Mouse (Mus musculus): ENCODE results near the gene Zbtb8b.
"Not testable (repeated sequence)": the region's sequence is repeated elsewhere in the genome, so short reads cannot be mapped to it uniquely, and the experiment has no call there.

Gene Zbtb8b

DNA sequence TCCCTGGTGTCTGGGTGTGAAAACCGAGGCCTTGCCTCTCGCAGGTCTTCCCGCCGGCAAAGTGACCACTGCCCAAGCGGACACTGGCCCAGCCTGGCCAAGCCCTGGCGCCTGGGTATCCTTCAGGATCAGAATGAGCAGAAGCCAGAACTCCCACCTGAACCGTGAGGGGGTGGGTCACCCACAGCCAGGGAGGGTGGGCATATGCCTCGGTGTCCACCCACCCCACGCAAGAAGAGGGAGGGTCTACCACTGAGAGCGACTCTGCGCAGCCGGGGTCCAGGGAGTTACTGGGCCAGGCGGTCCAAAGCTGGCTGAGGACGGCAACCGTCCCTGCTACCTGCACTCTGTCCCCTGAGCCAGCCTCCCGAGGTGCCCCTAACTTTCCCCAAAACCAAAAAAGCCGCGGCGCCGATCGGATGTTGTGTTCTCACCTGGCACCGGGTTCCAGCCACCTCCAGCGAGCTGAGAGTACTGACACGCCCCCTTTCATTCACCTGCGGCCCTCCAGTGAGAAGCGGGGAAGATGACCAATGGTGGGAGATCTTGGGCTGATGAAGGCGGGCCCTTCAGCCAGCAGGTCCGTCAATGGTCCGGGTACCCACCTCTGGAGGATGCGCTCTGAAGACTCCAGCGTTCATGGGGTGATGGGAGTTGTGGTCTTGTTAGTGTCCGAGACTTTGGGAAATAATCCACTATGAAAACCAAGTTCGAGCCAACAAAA, at the start of gene Zbtb8b:
Gene Zbtb8b, minus strand, starts transcription at position 514 of the 724 bp plus-strand sequence.
- DNase-seq (ENCODE audit: extremely low read depth, insufficient read length, low spot score): no peak

- no peak for DNase-seq (ENCODE audit: extremely low read depth, insufficient read length, low spot score)
Observed at GRCm38 (mm10) chr4:129481090-129481489, 40.4 kb upstream of the Zbtb8b start.

DNA sequence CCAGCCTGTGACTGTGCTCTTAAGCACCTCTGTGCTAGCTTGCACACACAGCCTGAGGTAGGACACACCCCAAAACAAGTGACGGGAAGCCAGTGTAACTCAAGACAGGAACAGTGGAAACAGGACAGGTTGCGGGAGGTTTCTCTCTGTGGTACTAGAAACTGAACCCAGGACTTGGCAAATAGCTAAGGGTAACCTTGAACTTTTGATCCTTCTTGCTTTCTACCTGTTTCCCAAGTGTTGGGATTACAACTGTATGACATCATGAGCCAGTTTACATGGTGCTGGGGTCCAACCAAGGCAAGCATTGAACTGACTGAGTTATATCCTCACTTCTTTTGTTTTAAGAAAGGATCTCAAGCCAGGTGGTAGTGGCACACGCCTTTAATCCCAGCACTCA, 39.2 kb upstream of the Zbtb8b start:
- no peak for DNase-seq (ENCODE audit: extremely low read depth, insufficient read length, low spot score)

GRCm38 (mm10) chr4:129476047-129476446, 35.4 kb upstream of the Zbtb8b start:
- no peak for DNase-seq (ENCODE audit: extremely low read depth, insufficient read length, low spot score)

DNA sequence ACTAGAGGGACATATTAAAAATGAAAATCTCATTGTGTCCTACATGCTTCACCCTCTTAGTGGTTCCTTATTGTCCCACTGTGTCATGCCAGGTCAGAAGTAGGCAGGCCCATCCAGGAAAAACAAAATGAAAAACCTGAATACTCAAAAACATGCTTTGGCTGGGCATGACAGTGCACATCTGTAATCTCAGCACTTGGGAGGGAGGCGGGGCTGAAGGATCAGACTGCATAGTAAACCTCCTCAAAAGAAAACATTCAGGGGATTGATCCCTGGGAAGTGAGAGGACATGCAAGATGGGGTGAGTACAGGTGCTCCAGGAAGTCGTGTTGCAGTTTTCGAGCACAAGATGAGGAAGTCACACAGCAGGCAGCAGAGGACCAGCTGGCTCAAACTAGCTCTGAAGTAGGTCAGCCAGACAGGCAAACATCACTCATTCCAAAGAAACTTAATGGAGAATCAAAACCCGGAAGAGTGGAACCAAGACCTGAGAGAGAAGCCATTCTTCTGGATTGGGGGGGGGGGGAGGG, 23.7 kb upstream of the Zbtb8b start:
- DNase-seq (ENCODE audit: extremely low read depth, insufficient read length, low spot score): no peak

GRCm38 (mm10) chr4:129463097-129464059, 22.7 kb upstream of the Zbtb8b start:
- no peak for DNase-seq (ENCODE audit: extremely low read depth, insufficient read length, low spot score)

DNA sequence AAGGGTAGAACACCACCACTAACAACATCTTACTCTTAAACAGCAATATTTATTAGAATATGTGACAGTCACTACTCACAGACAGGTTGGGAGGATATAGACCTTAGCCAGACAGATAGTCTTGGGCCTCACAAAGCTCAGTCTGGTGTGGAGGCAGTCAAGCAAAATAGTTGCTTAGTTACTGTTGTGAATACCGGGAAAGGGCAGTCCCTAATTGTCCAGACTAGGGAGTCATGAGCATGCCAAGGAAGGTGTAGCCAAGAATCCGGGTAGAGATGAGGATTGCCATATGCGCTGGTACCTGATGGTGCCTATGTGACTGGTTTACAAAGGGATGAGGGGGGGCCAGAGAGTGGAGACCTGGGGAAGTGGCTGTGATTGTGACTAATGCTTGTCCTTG, 21.5 kb upstream of the Zbtb8b start:
- DNase-seq (ENCODE audit: extremely low read depth, insufficient read length, low spot score): no peak

DNA sequence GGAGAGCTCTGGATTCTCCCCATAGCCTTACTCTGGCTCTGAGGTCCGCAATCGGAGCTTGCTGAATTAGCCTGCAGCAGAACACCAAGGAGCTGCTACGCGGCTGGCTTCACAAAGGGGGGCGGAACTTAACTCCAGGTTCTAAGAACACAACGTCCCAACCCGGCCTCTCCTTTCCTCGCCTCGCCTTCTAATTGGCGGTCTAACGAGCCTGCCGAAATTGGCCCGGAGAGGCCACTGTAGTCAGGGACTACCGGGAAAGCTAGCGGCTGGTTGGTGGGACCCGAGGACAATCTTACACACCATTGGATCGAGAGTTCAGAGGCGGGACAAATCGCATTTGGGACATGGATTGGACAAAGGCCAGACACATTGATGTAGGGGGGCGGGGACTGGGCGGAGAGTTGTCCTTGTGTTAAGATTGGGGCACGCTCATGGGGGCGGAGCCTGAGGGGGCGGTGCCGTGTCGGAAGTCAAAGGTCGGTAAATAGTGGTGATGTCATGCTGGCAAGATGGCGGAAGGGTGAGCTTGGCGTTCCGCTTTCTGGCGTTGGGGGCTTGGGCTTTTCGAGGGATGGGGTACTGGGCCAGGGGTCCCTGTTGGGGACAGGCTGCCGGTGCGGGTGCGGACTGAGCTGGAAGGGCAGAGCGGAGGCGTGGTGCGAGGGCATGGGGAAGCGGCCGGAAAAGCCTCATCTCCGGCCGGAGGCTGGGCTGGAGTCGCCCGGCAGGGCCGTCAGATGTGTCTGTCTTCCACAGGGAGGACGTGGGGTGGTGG, 20.7 kb upstream of the Zbtb8b start, which contains the start of gene Bsdc1:
Gene Bsdc1, plus strand, starts transcription at position 399 of the 778 bp plus-strand sequence.
- DNase-seq (ENCODE audit: extremely low read depth, insufficient read length, low spot score): peak; percentile 97

GRCm38 (mm10) chr4:129460827-129461182, 20.2 kb upstream of the Zbtb8b start:
- DNase-seq (ENCODE audit: extremely low read depth, insufficient read length, low spot score): no peak

GRCm38 (mm10) chr4:129459726-129460125, 19.1 kb upstream of the Zbtb8b start:
- DNase-seq (ENCODE audit: extremely low read depth, insufficient read length, low spot score): no peak

GRCm38 (mm10) chr4:129457311-129457710, 16.7 kb upstream of the Zbtb8b start:
- not testable (repeated sequence) for DNase-seq (ENCODE audit: extremely low read depth, insufficient read length, low spot score)

- DNase-seq (ENCODE audit: extremely low read depth, insufficient read length, low spot score): no peak
Observed at GRCm38 (mm10) chr4:129456126-129456525, 15.5 kb upstream of the Zbtb8b start.

GRCm38 (mm10) chr4:129455265-129455664, 14.6 kb upstream of the Zbtb8b start:
- DNase-seq (ENCODE audit: extremely low read depth, insufficient read length, low spot score): peak; percentile 42

- DNase-seq (ENCODE audit: extremely low read depth, insufficient read length, low spot score): no peak
Observed at GRCm38 (mm10) chr4:129451471-129452169, 11.0 kb upstream of the Zbtb8b start.

DNA sequence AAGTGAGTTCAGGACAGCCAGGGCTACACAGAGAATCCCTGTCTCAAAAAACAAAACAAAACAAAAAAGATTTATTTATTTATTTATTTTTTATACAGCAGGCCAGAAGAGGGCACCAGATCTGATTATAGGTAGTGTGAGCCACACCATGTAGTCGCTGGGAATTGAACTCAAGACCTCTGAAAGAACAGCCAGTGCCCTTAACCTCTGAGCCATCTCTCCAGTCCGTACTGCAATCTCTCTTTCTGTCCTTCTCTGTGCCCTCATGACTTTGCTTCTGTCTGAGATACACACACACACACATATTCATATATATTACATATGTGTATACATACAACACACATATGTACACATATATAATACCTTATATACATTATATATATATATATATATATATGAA, 10.2 kb upstream of the Zbtb8b start:
- DNase-seq (ENCODE audit: extremely low read depth, insufficient read length, low spot score): no peak

DNA sequence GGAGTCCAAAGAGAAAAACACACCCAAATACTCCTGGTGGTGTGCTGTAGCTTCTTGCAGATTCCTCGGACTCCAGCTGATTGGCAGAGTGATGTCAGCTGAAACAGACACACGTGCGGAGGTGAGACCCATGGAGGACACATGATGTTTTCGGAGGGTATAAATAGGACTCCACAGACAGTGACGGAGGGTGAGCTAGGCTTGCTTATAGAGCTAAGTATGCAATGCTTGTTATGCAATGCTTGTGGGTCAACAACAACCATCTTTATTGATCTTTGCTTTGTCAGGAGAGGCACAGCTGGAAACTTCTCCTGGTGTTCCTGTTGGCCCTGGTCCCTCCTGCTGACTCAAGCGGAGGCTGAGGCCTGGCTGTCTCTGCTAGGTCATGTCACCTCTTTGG, 8.1 kb upstream of the Zbtb8b start:
- DNase-seq (ENCODE audit: extremely low read depth, insufficient read length, low spot score): no peak

GRCm38 (mm10) chr4:129447778-129448563, 7.3 kb upstream of the Zbtb8b start:
- peak; percentile 22 for DNase-seq (ENCODE audit: extremely low read depth, insufficient read length, low spot score)

- no peak for DNase-seq (ENCODE audit: extremely low read depth, insufficient read length, low spot score)
Observed at GRCm38 (mm10) chr4:129447360-129447759, 6.7 kb upstream of the Zbtb8b start.

- DNase-seq (ENCODE audit: extremely low read depth, insufficient read length, low spot score): no peak
Observed at GRCm38 (mm10) chr4:129441145-129441544, 492 bp upstream of the Zbtb8b start.

Data from 3134 (cell line).